Mouse (Mus musculus): ENCODE data around the gene Mmgt2.

Mmgt2 gene

DNA sequence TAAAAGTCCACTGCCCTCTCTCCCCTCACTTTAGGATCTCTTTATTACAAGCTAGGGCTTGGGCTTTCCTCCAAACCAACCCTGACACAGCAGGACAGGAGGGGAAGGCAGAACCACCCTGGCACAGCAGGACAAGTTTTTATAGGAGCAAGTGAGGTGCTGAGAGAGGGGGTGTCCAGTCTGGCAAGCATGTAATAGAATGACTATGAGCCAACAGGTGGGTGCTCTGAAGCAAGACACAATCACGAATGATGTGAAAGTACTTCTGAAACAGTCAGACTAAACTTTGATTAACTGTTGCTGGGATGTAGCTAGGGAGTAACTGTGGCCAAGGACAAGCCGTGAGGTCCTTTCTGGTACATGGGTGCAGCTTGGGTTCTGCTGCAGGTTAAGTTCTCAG lies 57.7 kb downstream of the Mmgt2 start:
- no peak for DNase-seq (ENCODE audit: low spot score)

DNA sequence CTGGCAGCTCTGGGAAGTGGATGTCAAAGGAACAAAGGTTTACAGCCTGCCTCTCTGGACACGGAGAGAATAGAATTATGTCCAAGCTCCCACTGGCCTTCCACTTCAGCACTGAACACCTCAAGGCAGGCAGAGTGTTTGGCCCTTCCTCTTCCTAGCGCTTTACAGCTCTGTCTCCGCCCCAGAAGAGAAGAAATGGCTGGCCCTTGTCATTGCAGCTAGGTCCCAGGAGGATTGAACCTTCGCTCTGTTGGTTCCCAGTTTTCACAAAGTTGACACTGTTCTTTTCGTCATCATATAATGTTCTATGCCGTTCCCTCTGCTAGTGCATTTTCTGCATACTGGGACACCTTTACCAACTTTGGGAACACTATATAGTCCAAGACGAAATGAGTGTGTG lies 59.8 kb downstream of the Mmgt2 start:
- no peak for DNase-seq (ENCODE audit: low spot score)

DNA sequence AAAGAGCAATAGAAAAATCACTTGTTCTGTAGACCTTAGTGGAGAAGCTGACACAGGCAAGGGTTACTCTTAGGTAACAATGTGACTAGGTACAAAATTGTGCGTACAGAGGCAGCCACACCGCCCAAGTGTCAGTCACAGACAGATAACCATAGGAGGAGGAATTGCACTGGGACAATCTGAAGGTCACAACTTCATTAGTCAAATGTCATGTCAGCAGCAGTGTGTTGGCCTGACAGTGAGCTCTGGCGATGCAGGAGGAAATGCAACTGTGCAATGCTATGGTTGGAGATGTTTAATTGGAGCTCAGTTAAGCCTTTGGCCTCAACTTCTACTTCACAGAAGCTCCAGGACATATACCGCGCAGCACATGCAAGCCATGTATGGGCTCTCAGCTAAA lies 62.2 kb downstream of the Mmgt2 start:
- DNase-seq (ENCODE audit: low spot score), result no peak
